Mouse (Mus musculus) spleen, postnatal 14 days (tissue): Measurements from ENCODE around the gene Mfsd6.

Experiments
- DNase-seq, 2 experiments: peaks; one replicate each; pipeline ENCODE4 v3.0.0; 2021 to 2022; ENCODE audit warnings: low spot score in 2 of 2

Mfsd6 gene

DNA sequence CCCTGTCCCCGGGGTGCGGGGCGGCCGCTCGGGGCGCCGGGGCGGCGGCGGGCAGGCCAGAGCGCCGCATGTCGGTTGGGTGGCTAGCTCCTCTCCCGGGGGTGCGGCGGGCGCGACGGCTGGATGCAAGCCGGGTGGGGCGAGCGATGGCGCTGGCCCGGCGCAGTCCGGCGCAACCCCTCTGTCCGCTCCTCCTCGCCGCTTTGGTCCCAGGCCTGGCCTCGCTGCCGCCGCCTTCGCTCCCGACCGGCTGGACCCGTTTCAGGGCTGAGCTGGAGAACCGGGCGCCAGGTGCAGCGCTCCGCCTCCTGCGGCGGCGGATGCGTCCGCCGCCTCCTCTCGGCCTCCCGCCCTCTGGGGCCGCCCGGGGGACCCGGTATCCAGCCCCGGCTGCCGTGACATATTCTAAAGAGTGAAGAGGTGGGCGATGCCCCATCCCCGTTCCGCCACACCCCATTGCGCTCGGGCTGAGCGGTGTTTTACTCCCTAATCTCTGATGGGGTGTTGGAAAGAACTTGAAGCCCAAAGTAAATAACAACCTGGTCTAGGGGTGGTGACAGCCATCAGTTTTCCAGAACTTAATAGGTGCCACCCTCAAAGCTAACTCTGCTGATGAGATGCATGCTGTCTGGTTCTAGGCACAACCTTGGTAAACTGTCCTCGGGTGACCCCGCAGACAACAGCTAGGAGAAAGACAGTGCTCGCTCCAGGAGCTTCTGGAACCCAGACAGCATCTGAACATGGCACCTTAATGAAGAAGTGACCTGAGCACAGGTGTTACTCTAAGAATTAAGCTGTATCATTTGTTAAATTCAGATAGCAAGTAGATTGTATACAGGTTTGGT, at the start of gene Mfsd6:
TSS of gene Mfsd6 (minus strand) at position 407 of the 845 bp plus-strand sequence.
- DNase-seq, result peak; percentile 9

GRCm38 (mm10) chr1:52765176-52766111, 38.2 kb upstream of the Mfsd6 start:
- DNase-seq, result no peak

- no peak for DNase-seq
These were observed 36.9 kb upstream of the Mfsd6 start for GRCm38 (mm10) chr1:52763894-52764809.

DNA sequence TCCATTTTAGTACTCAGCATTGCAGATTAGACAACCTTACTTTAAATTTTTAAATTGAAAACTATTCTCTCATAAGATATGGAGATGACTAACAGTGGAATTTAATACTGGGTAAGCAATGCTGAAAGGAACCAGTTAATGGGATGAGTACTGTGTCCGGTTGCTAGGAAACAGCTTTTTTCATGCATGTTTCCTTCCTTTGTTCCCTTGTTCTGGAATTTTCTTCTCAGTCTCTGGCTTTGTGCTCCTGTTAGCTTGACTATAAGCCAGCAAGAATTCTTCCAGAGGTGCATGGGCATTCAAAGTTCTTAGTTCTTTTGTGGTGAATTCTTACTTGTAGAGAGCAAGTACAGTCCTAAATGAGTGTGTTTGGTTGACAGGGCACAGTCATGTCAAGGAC, 30.9 kb upstream of the Mfsd6 start:
- no peak for DNase-seq

GRCm38 (mm10) chr1:52754331-52754730, 27.1 kb upstream of the Mfsd6 start:
- DNase-seq, result no peak

DNA sequence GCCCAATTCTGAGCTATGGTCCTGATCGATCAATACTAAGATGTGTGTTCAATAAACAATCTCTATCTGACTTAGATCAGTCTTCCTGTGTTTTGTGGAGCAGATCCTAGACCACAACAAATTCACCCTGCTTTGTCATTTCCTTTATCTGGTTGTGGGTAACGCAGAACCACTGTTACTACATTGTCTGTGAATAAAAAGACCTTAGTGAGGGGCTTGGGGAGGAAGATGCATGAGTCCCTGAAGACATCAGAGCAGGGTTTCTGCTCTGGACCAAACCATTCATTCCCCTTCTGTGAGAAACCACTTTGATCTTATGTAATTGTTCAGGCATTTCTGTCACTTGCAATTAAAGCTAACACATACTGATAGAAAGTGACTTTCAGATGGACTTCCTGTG, 26.6 kb upstream of the Mfsd6 start:
- no peak for DNase-seq

DNA sequence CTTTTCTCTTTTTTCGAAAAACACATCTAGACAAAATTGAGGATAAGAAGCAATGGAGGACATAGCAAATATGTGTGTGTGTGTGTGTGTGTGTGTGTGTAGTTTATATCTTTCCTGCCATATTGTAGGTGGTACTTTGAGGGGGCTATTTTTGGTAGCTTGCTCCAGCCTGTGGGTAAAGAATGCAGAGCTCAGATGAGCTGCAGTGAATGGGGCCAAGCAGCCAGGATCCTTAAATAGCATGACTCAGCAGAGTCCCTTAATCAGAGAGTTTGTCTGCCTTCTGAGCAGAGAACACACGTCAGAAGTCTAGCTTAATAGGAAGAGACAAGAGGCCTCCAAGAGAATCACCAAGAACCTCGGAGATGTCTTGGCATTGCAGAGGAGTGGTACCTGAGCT, 25.4 kb upstream of the Mfsd6 start:
- DNase-seq, result no peak

GRCm38 (mm10) chr1:52751634-52752033, 24.4 kb upstream of the Mfsd6 start:
- no peak for DNase-seq

DNA sequence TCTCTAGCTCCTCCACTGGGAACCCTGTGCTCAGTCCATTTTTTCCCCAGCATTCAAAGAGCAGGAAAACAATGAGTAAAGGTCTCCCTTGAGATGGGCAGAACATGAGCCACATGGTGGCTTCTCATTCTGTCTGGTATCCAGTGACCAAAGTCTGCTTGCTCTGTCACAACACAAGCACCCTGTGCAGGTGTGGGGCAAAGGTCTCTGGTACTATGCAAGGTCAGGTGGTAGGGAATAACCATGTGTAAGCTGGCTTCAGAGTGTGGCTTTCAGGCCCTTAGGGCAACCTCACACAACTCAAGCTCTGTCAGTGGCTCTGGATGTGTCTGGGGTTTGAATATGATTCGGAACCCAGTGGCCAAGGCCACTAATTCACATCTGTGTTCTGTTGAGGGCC, 22.7 kb upstream of the Mfsd6 start:
- DNase-seq, result no peak

DNA sequence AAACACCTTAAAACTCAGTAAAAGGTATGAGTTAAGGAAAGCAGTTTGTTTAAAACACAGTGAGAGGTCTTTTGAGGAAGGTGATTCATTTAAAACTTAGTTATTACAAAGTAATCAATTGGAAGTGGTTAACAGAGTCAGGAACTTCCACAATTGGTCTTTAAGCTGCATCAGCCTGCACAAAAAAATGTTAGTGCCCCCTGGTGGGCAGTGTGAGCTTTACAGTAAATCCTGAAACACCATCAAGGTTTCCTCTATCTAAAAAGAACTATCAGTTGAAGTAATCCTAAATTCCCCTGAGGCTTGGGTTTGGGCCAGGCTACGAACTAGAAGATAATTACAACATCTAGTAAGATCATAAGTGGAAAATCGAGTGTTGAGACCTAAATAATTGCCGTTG, 21.0 kb upstream of the Mfsd6 start:
- DNase-seq, result peak; percentile 23 to 56

GRCm38 (mm10) chr1:52742567-52742966, 15.3 kb upstream of the Mfsd6 start:
- DNase-seq, result no peak

- no peak for DNase-seq
These were observed 6.9 kb upstream of the Mfsd6 start for GRCm38 (mm10) chr1:52734208-52734607.

DNA sequence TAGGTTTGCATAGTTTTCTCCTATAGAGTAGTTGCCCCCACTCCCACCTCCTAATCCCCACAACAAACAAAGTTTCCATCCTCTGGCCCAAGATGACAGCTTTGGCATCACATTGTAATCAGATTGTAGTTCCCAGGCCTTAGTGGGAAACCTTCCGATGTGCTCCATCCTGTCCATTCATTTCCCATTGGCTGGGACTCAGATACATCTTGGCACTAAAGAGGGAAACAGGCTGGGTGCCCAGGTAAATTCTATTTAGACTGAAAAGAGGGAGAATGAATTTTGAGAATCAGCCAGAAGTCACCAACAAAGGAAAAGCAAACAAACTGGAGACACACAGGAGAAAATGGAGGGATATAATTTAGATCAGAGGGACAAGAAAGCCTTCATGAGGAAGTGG, 3.0 kb upstream of the Mfsd6 start:
- no peak for DNase-seq

- no peak for DNase-seq
These were observed 1.7 kb upstream of the Mfsd6 start for GRCm38 (mm10) chr1:52728857-52729489.

GRCm38 (mm10) chr1:52726371-52727055, 749 bp downstream of the Mfsd6 start:
- DNase-seq, result peak in 1 of 2 experiments; percentile 16

GRCm38 (mm10) chr1:52722586-52722985, 4.7 kb downstream of the Mfsd6 start:
- no peak for DNase-seq

- peak in 1 of 2 experiments; percentile 7 for DNase-seq
These were observed 8.2 kb downstream of the Mfsd6 start for GRCm38 (mm10) chr1:52719096-52719495.

DNA sequence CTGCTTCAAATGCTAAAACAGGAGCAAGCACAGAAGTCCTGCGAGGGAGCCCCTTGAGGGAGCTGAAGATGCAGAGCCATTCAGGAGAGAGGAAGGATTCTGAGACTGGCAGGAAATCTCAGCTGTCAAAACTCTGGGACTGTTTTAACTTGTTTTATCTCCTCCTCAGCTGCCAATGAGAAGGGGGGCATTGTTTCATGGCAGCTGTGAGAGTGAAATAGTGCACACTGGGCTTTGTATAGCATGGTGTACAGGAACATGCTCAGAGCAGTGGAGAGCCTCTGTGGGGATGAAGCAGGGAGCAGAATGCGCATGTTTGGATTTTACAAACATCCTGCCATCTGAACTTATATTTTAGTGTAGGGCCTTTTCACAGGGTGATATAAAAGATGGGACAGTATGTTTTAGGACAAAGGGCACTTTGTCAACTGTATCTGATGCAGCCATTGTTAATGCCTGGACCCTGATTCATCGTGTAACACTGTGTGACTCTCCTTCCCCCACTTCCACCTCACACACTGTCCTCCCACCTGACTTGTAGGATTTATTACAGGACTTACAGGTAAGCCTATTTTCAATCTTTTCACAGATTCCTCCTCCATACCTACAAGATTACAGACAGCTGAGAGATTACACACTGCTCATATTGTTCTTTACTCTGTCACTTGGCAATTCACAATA, 9.1 kb downstream of the Mfsd6 start:
- DNase-seq, result no peak

DNA sequence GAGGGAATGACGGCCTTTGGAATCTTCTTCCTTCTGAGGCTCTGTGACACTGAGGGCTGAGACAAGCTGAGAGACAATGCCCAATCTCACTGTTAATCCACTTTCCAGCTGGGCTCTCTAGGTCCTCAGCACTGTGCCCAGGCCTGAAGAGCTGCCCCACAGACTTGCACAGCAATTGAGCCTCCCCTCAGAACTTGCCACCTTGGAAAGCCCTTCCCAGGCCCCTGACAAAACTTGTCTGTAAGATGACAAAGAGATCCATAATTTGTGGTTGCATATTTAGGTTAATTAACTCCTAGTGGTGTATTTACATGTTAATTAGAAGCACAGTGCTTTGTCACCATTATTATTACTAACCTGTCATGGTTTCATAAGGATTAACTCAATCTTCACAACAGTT, 12.8 kb downstream of the Mfsd6 start:
- no peak for DNase-seq

DNA sequence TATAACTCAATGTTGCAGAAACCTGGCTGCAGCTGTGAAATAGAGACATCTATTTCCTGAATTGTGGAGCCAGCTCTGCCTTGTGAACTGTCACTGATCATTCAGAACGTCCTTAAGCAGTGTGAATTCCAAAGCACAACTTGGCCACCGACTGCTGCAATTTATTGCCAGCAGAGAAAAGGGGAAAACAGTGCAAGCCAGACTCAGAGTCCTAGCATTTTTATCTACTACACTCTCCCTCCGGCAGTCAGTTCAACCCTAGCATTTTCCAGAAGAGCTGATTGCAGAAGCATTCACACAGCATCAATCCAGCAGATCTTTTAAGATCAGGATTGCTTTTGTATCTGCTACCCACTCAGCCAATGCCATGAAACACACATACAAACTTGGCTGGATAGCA, 13.2 kb downstream of the Mfsd6 start:
- no peak for DNase-seq
